Mouse (Mus musculus) small intestine, adult 2 months (tissue): ENCODE measurements around the gene Nfu1.

Source experiments
- CTCF ChIP-seq: fragments of 200-500 bp; IDR thresholded peaks from 2 replicates; pipeline ENCODE4 v1.5.1; 2012; ENCODE audit warnings: low read depth, mild to moderate bottlenecking, control low read depth, inconsistent platforms, low read length, moderate library complexity, mixed read lengths; ENCODE audit not compliant: insufficient replicate concordance, insufficient read length; ENCODE audit errors: extremely low read depth
- POLR2A ChIP-seq: fragments of 200-500 bp; IDR thresholded peaks from 2 replicates; pipeline ENCODE4 v1.6.1; 2012; ENCODE audit warnings: low read depth, mild to moderate bottlenecking, control low read depth, inconsistent platforms, low read length, moderate library complexity

- TF ChIP-seq POLR2A (no peak), CTCF (no peak)
Measured at GRCm38 (mm10) chr6:87004099-87004498, 4.9 kb upstream of the Nfu1 start.
